Mouse (Mus musculus): ENCODE results near the gene Dnah17. TPM values are rescaled to one million over a fixed set of nuclear protein-coding genes. Genes with fewer than 3 reads are reported as not detected.

Dnah17 gene
- polyA plus RNA-seq (2015; fragmentation: Nextera tagmentation; extraction: Ambion mirVana): 0.20 and 0.40 TPM in 2 replicates

DNA sequence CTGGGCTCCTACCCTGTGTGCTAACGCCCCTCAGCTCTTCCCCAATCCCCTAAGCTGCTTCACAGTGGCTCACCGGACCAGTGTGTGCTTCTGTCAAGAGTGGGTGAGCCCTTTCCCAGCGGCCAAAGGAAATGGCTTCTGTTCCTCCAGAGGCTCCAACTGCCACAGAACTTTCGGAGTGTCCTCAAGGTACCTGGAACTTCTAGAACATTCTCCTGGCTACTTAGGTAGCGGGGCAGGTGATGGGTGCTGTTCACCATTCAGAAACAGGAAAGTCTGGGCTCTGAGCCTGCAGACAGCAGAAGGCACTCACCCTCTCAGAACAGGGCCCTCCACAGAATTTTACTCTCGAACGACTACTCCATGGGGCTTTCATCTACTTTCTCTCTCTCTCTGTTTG lies at the start of gene Dnah17:
Gene Dnah17, minus strand, starts transcription at position 101 of the 400 bp plus-strand sequence.
- Histone ChIP-seq H3K9me3 (replicated peaks; ENCODE audit: control insufficient read depth, low read length) (no peaks in the 10 kb centered on the region), H3K4me1 (ENCODE audit: control insufficient read depth, low read depth, low read length) (no peaks in the 10 kb centered on the region; the same call in 1 of the 2 replicates), H3K27ac (ENCODE audit: low read length) (no peak within 1 kb of the TSS), H3K27me3 (ENCODE audit: control insufficient read depth, insufficient read depth, low read depth, low read length) (no peaks in the 10 kb centered on the region), H3K4me2 (ENCODE audit: low read depth, low read length) (no peak within 1 kb of the TSS), H3K4me3 (ENCODE audit: low read depth, low read length) (no peak within 1 kb of the TSS), H3K9ac (ENCODE audit: low read depth, low read length) (no peak within 1 kb of the TSS), H3K36me3 (ENCODE audit: control insufficient read depth, insufficient read depth) (no peaks in the 10 kb centered on the region)
- no peak for ATAC-seq (ENCODE audit: low read depth)
- WGBS (ENCODE audit: insufficient replicate concordance): 65% methylated on average over 7 of the region's 7 CpGs

DNA sequence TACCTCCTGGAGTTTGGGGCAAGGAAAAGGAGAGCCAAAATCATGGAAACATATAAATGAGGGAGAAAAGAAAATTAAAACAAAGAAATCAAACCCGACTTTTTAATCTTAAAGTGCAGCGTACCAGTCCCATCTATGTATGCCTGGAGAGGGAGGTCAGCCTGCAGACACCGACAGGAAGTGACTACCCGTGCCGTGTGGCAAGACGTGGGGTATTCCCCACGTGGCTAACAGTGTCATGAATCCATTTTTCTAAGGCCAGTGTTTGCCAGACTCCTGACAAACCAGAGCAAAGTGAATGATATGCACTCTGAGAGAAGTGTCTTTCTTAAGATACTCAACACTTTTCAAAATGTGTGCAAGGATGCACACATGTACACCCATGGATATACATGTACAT lies 49.8 kb upstream of the Dnah17 start:
- 43% methylated on average over 7 of the region's 7 CpGs for WGBS (ENCODE audit: insufficient replicate concordance)
- no peaks in the 10 kb centered on the region for H3K27me3 ChIP-seq (ENCODE audit: control insufficient read depth, insufficient read depth, low read depth, low read length)
- no peaks in the 10 kb centered on the region for H3K4me1 ChIP-seq (ENCODE audit: control insufficient read depth, low read depth, low read length)
- H3K9me3 ChIP-seq (replicated peaks; ENCODE audit: control insufficient read depth, low read length): no peaks in the 10 kb centered on the region
- H3K9ac ChIP-seq (ENCODE audit: low read depth, low read length): no peak overlapping the region
- no peak overlapping the region for H3K27ac ChIP-seq (ENCODE audit: low read length)
- H3K4me2 ChIP-seq (ENCODE audit: low read depth, low read length): no peak overlapping the region
- no peak overlapping the region for H3K4me3 ChIP-seq (ENCODE audit: low read depth, low read length)
- no peaks in the 10 kb centered on the region; the same call in 1 of the 2 replicates for H3K36me3 ChIP-seq (ENCODE audit: control insufficient read depth, insufficient read depth)
- no peak for ATAC-seq (ENCODE audit: low read depth)

DNA sequence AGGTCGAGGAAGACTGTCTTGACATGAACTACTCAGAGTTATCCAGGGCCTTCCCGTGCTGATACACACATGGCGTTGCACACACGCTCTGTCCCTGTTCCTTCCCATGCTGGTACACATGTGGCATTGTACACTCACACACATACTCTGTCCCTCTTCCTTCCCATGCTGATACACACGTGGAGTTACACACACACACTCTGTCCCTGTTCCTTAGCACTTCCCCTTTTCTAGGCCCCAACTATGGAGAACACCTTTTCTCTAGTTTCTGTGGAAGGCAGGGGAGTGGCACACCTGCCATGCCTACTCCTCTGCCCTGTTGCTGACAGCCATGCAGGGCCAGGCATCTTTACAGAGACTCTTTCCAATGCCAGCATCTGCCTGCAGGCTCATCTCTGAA lies 47.8 kb upstream of the Dnah17 start:
- Histone ChIP-seq H3K27ac (ENCODE audit: low read length) (no peak overlapping the region), H3K4me2 (ENCODE audit: low read depth, low read length) (no peak overlapping the region), H3K4me1 (ENCODE audit: control insufficient read depth, low read depth, low read length) (no peaks in the 10 kb centered on the region), H3K9me3 (replicated peaks; ENCODE audit: control insufficient read depth, low read length) (no peaks in the 10 kb centered on the region), H3K27me3 (ENCODE audit: control insufficient read depth, insufficient read depth, low read depth, low read length) (no peaks in the 10 kb centered on the region), H3K4me3 (ENCODE audit: low read depth, low read length) (no peak overlapping the region), H3K36me3 (ENCODE audit: control insufficient read depth, insufficient read depth) (no peaks in the 10 kb centered on the region; the same call in 1 of the 2 replicates), H3K9ac (ENCODE audit: low read depth, low read length) (no peak overlapping the region)
- no peak for ATAC-seq (ENCODE audit: low read depth)
- WGBS (ENCODE audit: insufficient replicate concordance): 53% methylated on average over 5 of the region's 5 CpGs

DNA sequence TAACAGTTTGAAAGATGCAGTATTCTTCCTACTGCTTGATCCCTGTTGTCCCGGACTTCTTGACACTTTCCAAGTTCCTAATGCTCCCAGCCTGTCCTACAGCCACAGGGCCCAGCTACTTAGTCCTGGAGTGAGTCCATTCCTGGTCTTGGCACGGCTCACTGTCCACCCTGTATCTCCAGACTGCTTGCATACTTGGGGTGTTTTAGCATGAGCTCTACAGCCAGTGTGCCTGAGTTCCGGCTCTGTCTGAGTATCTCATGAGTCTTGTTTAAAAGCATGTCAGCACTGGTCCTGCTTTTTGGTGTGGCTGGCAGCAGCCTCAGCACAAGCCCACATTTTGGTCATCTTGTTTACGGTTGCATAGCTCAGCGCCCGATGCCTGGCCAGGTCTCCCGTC lies 44.3 kb upstream of the Dnah17 start:
- Histone ChIP-seq H3K9me3 (replicated peaks; ENCODE audit: control insufficient read depth, low read length) (no peaks in the 10 kb centered on the region), H3K4me2 (ENCODE audit: low read depth, low read length) (no peak overlapping the region), H3K36me3 (ENCODE audit: control insufficient read depth, insufficient read depth) (no peaks in the 10 kb centered on the region), H3K4me1 (ENCODE audit: control insufficient read depth, low read depth, low read length) (no peaks in the 10 kb centered on the region), H3K27ac (ENCODE audit: low read length) (no peak overlapping the region), H3K9ac (ENCODE audit: low read depth, low read length) (no peak overlapping the region), H3K4me3 (ENCODE audit: low read depth, low read length) (no peak overlapping the region), H3K27me3 (ENCODE audit: control insufficient read depth, insufficient read depth, low read depth, low read length) (no peaks in the 10 kb centered on the region)
- ATAC-seq (ENCODE audit: low read depth): no peak
- WGBS (ENCODE audit: insufficient replicate concordance): 77% methylated on average over 7 of the region's 7 CpGs

DNA sequence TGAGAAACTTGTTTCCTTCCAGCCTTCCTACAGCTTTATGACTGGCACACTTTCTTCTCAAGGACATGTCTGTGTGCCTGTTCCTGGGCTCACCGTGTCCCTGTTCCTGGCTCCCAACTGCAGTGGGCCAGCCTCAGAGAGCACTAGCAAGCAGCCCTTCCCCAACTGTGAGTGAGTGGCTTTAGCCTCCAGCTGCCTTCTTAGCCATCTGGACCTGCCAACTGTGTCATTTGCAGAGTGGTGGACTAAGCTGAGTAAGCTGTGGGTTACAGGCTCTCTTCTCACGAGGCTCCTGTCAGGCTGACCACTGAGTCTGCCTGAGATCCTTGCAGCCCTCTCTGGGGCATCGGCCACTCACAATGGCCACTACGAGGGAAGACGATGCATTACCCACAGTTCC lies 42.3 kb upstream of the Dnah17 start:
- ATAC-seq (ENCODE audit: low read depth): no peak
- WGBS (ENCODE audit: insufficient replicate concordance): 72% methylated on average over 5 of the region's 5 CpGs
- H3K4me3 ChIP-seq (ENCODE audit: low read depth, low read length): no peak overlapping the region
- H3K27ac ChIP-seq (ENCODE audit: low read length): no peak overlapping the region
- no peak overlapping the region for H3K9ac ChIP-seq (ENCODE audit: low read depth, low read length)
- H3K4me1 ChIP-seq (ENCODE audit: control insufficient read depth, low read depth, low read length): no peaks in the 10 kb centered on the region
- H3K4me2 ChIP-seq (ENCODE audit: low read depth, low read length): no peak overlapping the region
- H3K27me3 ChIP-seq (ENCODE audit: control insufficient read depth, insufficient read depth, low read depth, low read length): no peaks in the 10 kb centered on the region
- H3K36me3 ChIP-seq (ENCODE audit: control insufficient read depth, insufficient read depth): no peaks in the 10 kb centered on the region
- no peaks in the 10 kb centered on the region for H3K9me3 ChIP-seq (replicated peaks; ENCODE audit: control insufficient read depth, low read length)

DNA sequence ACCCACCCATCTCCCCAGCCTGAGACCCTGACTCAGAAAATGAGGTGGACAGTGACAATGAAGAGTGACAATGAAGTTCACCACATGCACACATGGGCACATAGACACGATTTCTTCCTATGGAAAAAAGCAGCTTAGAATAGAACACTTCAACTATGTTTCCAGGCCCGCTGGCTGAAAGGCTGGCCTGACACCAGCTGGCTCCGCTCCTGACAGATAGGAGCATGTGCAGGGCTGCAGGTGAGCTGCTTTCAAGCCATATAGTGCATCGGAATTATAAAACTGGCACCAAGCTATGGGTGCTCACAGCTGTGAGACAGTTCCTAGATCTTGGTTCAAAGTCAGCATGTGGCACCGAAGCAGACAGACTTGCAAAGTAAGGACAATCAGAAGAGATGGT lies 39.9 kb upstream of the Dnah17 start:
- Histone ChIP-seq H3K27ac (ENCODE audit: low read length) (no peak overlapping the region), H3K4me2 (ENCODE audit: low read depth, low read length) (no peak overlapping the region), H3K4me1 (ENCODE audit: control insufficient read depth, low read depth, low read length) (no peaks in the 10 kb centered on the region), H3K9ac (ENCODE audit: low read depth, low read length) (no peak overlapping the region), H3K9me3 (replicated peaks; ENCODE audit: control insufficient read depth, low read length) (no peaks in the 10 kb centered on the region), H3K27me3 (ENCODE audit: control insufficient read depth, insufficient read depth, low read depth, low read length) (no peaks in the 10 kb centered on the region), H3K4me3 (ENCODE audit: low read depth, low read length) (no peak overlapping the region), H3K36me3 (ENCODE audit: control insufficient read depth, insufficient read depth) (no peaks in the 10 kb centered on the region)
- no peak for ATAC-seq (ENCODE audit: low read depth)
- 71% methylated on average over 5 of the region's 5 CpGs for WGBS (ENCODE audit: insufficient replicate concordance)

DNA sequence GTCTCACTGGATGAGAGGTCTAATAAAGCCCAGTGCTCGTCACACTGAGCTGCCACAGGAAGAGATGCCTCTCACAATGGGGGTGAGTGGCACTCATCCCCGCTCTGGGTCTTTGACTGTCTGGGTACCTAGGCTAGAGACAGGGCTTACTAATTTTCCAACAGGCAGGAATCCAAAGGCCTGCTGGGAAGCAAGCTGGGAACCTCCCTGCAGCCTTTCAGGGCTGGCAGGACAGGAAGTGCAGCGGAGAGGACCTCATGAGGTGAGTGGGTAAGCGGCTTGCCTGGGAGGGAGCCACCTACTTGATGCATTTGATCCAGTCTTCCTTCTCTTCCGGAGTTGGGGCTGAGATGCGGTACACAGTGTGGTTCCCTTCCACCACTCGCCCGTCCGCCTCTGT lies 38.3 kb upstream of the Dnah17 start:
- 69% methylated on average over 9 of the region's 9 CpGs for WGBS (ENCODE audit: insufficient replicate concordance)
- ATAC-seq (ENCODE audit: low read depth): no peak
- Histone ChIP-seq H3K36me3 (ENCODE audit: control insufficient read depth, insufficient read depth) (no peaks in the 10 kb centered on the region), H3K27me3 (ENCODE audit: control insufficient read depth, insufficient read depth, low read depth, low read length) (no peaks in the 10 kb centered on the region), H3K4me2 (ENCODE audit: low read depth, low read length) (no peak overlapping the region), H3K9ac (ENCODE audit: low read depth, low read length) (no peak overlapping the region), H3K9me3 (replicated peaks; ENCODE audit: control insufficient read depth, low read length) (no peaks in the 10 kb centered on the region), H3K4me1 (ENCODE audit: control insufficient read depth, low read depth, low read length) (no peaks in the 10 kb centered on the region), H3K27ac (ENCODE audit: low read length) (no peak overlapping the region), H3K4me3 (ENCODE audit: low read depth, low read length) (no peak overlapping the region)

DNA sequence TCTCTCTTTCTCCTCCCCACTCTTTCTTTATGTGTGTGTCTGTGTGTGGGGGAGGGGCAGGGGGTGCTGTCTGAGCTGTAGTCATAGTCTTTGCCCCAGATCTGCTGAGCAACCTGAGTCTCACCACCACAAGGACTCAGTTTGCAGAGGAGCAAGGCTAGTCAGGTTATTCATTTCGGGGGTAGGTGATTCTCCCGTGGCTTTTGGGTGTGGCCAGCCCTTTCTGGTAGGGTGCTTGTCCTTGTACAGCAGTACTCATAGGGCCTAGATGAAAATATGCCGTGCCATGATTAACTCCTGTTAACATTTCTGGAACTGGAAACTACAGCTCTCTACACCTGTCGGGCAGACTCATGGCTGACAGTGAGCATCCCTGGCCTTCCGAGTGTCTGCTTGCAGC lies 36.2 kb upstream of the Dnah17 start:
- Histone ChIP-seq H3K9me3 (replicated peaks; ENCODE audit: control insufficient read depth, low read length) (no peaks in the 10 kb centered on the region), H3K4me3 (ENCODE audit: low read depth, low read length) (no peak overlapping the region), H3K27me3 (ENCODE audit: control insufficient read depth, insufficient read depth, low read depth, low read length) (no peaks in the 10 kb centered on the region), H3K9ac (ENCODE audit: low read depth, low read length) (no peak overlapping the region), H3K27ac (ENCODE audit: low read length) (no peak overlapping the region), H3K4me2 (ENCODE audit: low read depth, low read length) (no peak overlapping the region), H3K4me1 (ENCODE audit: control insufficient read depth, low read depth, low read length) (no peaks in the 10 kb centered on the region), H3K36me3 (ENCODE audit: control insufficient read depth, insufficient read depth) (no peaks in the 10 kb centered on the region)
- WGBS (ENCODE audit: insufficient replicate concordance): 65% methylated on average over 5 of the region's 5 CpGs
- no peak for ATAC-seq (ENCODE audit: low read depth)

DNA sequence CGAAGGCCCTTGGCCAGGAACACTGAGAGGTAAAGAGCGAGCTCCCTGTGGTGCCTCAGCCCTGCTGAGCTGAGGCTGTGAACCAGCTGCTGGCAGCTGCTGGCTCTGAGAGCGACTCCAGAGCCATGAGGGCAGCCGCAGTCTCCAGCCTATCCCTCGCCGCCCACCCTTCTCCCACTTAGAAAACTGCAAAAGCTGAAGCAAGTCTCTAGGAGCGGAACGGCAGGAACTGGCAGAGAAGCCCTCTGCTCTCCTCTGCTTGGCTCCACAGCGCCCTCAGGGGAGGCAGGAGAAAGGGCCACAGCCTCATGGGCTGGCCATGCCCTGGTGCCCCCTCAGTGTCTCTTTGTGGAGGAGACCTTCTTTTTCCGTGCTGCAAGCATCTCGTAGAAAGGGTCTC lies 35.2 kb upstream of the Dnah17 start:
- Histone ChIP-seq H3K9me3 (replicated peaks; ENCODE audit: control insufficient read depth, low read length) (no peaks in the 10 kb centered on the region), H3K4me2 (ENCODE audit: low read depth, low read length) (no peak overlapping the region), H3K4me1 (ENCODE audit: control insufficient read depth, low read depth, low read length) (no peaks in the 10 kb centered on the region), H3K36me3 (ENCODE audit: control insufficient read depth, insufficient read depth) (no peaks in the 10 kb centered on the region), H3K27me3 (ENCODE audit: control insufficient read depth, insufficient read depth, low read depth, low read length) (no peaks in the 10 kb centered on the region), H3K27ac (ENCODE audit: low read length) (no peak overlapping the region), H3K9ac (ENCODE audit: low read depth, low read length) (no peak overlapping the region), H3K4me3 (ENCODE audit: low read depth, low read length) (no peak overlapping the region)
- no peak for ATAC-seq (ENCODE audit: low read depth)
- WGBS (ENCODE audit: insufficient replicate concordance): 75% methylated on average over 11 of the region's 11 CpGs

DNA sequence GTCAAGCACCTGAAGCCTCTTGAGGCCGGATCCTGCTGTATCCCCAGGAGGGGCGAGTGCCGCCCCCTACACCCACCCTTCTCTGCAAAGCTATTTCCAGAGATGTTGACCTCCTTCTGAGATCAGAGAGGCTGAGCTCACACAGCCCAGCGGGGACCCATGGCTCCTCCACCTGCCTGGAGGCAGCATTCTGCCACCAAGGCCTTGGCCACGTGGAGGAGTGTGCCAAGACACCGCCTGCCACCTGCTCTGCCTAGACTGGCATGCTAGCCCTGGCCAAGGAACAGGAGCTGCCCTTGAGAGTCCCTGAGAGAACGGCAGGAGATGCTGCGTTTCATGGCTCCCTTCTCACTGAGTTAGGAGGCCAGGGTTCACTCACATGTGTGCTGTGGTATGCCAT lies 34.1 kb upstream of the Dnah17 start:
- 71% methylated on average over 8 of the region's 8 CpGs for WGBS (ENCODE audit: insufficient replicate concordance)
- Histone ChIP-seq H3K27me3 (ENCODE audit: control insufficient read depth, insufficient read depth, low read depth, low read length) (no peaks in the 10 kb centered on the region), H3K36me3 (ENCODE audit: control insufficient read depth, insufficient read depth) (no peaks in the 10 kb centered on the region), H3K9me3 (replicated peaks; ENCODE audit: control insufficient read depth, low read length) (no peaks in the 10 kb centered on the region), H3K4me3 (ENCODE audit: low read depth, low read length) (no peak overlapping the region), H3K9ac (ENCODE audit: low read depth, low read length) (no peak overlapping the region), H3K4me2 (ENCODE audit: low read depth, low read length) (no peak overlapping the region), H3K4me1 (ENCODE audit: control insufficient read depth, low read depth, low read length) (no peaks in the 10 kb centered on the region), H3K27ac (ENCODE audit: low read length) (no peak overlapping the region)
- no peak for ATAC-seq (ENCODE audit: low read depth)

Data from liver, embryonic 16.5 days (tissue).